Mouse (Mus musculus): ENCODE measurements around the gene Ninj1. TPM values are rescaled to one million over a fixed set of nuclear protein-coding genes. Genes with fewer than 3 reads are reported as not detected.
A peak's percentile ranks its signal among the peaks of the same experiment; 100 is the strongest.

The Ninj1 gene
- polyA plus RNA-seq, 1 experiment = 124 TPM

GRCm38 (mm10) chr13:49186798-49187287 lies 442 bp upstream of the Ninj1 start:
- H3K79me2 ChIP-seq (ENCODE audit: control insufficient read depth, insufficient read depth) = no peaks in the 10 kb centered on the region
- peak overlapping the region; percentile 36 for H3K4me3 ChIP-seq
- peak overlapping the region; percentile 80 for H3K4me2 ChIP-seq (ENCODE audit: low read depth)
- TF ChIP-seq TCF3 (IDR thresholded peaks at IDR 0.05; ENCODE audit: insufficient read length, low read depth) (no peak), MYOD1 (IDR thresholded peaks at IDR 0.05; ENCODE audit: control insufficient read depth in 1 of 3, insufficient read length in 2 of 3, low read depth in 2 of 3) (peak in 1 of 3 experiments; percentile 59), POLR2AphosphoS2 (IDR thresholded peaks at IDR 0.05; ENCODE audit: insufficient read length, low read depth) (peak; percentile 15), MYOG (IDR thresholded peaks at IDR 0.05; ENCODE audit: control insufficient read depth in 1 of 3, insufficient read depth in 1 of 3, insufficient read length in 2 of 3, low read depth in 2 of 3) (peak in 2 of 3 experiments; percentile 50 to 66)
- H3K36me3 ChIP-seq (ENCODE audit: control insufficient read depth, insufficient read depth) = no peaks in the 10 kb centered on the region
- no peaks in the 10 kb centered on the region for H3K27me3 ChIP-seq (ENCODE audit: control insufficient read depth, insufficient read depth, insufficient read length)
- H3ac ChIP-seq (ENCODE audit: control insufficient read depth, insufficient read length) = peak overlapping the region; percentile 56

GRCm38 (mm10) chr13:49188219-49188965 lies 1.1 kb downstream of the Ninj1 start:
- Histone ChIP-seq H3K27me3 (ENCODE audit: control insufficient read depth, insufficient read depth, insufficient read length) (no peaks in the 10 kb centered on the region), H3ac (ENCODE audit: control insufficient read depth, insufficient read length) (peak overlapping the region; percentile 56), H3K79me2 (ENCODE audit: control insufficient read depth, insufficient read depth) (no peaks in the 10 kb centered on the region), H3K4me3 (peak overlapping the region; percentile 36), H3K36me3 (ENCODE audit: control insufficient read depth, insufficient read depth) (no peaks in the 10 kb centered on the region), H3K4me2 (ENCODE audit: low read depth) (peak overlapping the region; percentile 77)
- no peak for TF ChIP-seq SRF (IDR thresholded peaks at IDR 0.05; ENCODE audit: control insufficient read depth, insufficient read length, low read depth)
- peak; percentile 3 for TF ChIP-seq POLR2AphosphoS2 (IDR thresholded peaks at IDR 0.05; ENCODE audit: insufficient read length, low read depth)
- no peak for TF ChIP-seq E2F4 (IDR thresholded peaks at IDR 0.05; ENCODE audit: insufficient read depth)
- TF ChIP-seq POLR2A (IDR thresholded peaks at IDR 0.05; ENCODE audit: insufficient read length, low read depth) = no peak
- no peak for TF ChIP-seq CEBPB (IDR thresholded peaks at IDR 0.05; ENCODE audit: insufficient read depth, poor library complexity, severe bottlenecking)
- peak in 2 of 3 experiments; percentile 70 to 77 for TF ChIP-seq MYOD1 (IDR thresholded peaks at IDR 0.05; ENCODE audit: control insufficient read depth in 1 of 3, insufficient read length in 2 of 3, low read depth in 2 of 3)
- TF ChIP-seq TCF3 (IDR thresholded peaks at IDR 0.05; ENCODE audit: insufficient read length, low read depth) = no peak
- no peak for TF ChIP-seq TCF12 (IDR thresholded peaks at IDR 0.05; ENCODE audit: insufficient read depth, poor library complexity, severe bottlenecking)
- TF ChIP-seq MYOG (IDR thresholded peaks at IDR 0.05; ENCODE audit: control insufficient read depth in 1 of 3, insufficient read depth in 1 of 3, insufficient read length in 2 of 3, low read depth in 2 of 3) = peak; percentile 16 to 77 (median 29)

GRCm38 (mm10) chr13:49188966-49189360 lies 1.7 kb downstream of the Ninj1 start:
- Histone ChIP-seq H3K4me2 (ENCODE audit: low read depth) (peak overlapping the region; percentile 77), H3K79me2 (ENCODE audit: control insufficient read depth, insufficient read depth) (no peaks in the 10 kb centered on the region), H3K36me3 (ENCODE audit: control insufficient read depth, insufficient read depth) (no peaks in the 10 kb centered on the region), H3K4me3 (peak overlapping the region; percentile 36), H3K27me3 (ENCODE audit: control insufficient read depth, insufficient read depth, insufficient read length) (no peaks in the 10 kb centered on the region), H3ac (ENCODE audit: control insufficient read depth, insufficient read length) (no peak overlapping the region)
- TF ChIP-seq SRF (IDR thresholded peaks at IDR 0.05; ENCODE audit: control insufficient read depth, insufficient read length, low read depth) (no peak), POLR2AphosphoS2 (IDR thresholded peaks at IDR 0.05; ENCODE audit: insufficient read length, low read depth) (no peak), POLR2A (IDR thresholded peaks at IDR 0.05; ENCODE audit: insufficient read length, low read depth) (no peak), TCF12 (IDR thresholded peaks at IDR 0.05; ENCODE audit: insufficient read depth, poor library complexity, severe bottlenecking) (no peak), MYOG (IDR thresholded peaks at IDR 0.05; ENCODE audit: control insufficient read depth in 1 of 3, insufficient read depth in 1 of 3, insufficient read length in 2 of 3, low read depth in 2 of 3) (no peak), MYOD1 (IDR thresholded peaks at IDR 0.05; ENCODE audit: control insufficient read depth in 1 of 3, insufficient read length in 2 of 3, low read depth in 2 of 3) (no peak), CEBPB (IDR thresholded peaks at IDR 0.05; ENCODE audit: insufficient read depth, poor library complexity, severe bottlenecking) (no peak), MAX (IDR thresholded peaks at IDR 0.05; ENCODE audit: low read depth) (no peak), USF1 (IDR thresholded peaks at IDR 0.05; ENCODE audit: low read depth) (no peak)

- Histone ChIP-seq H3K27me3 (ENCODE audit: control insufficient read depth, insufficient read depth, insufficient read length) (no peaks in the 10 kb centered on the region), H3K79me2 (ENCODE audit: control insufficient read depth, insufficient read depth) (no peaks in the 10 kb centered on the region), H3K4me3 (no peak overlapping the region), H3K36me3 (ENCODE audit: control insufficient read depth, insufficient read depth) (no peaks in the 10 kb centered on the region), H3ac (ENCODE audit: control insufficient read depth, insufficient read length) (no peak overlapping the region), H3K4me2 (ENCODE audit: low read depth) (peak overlapping the region; percentile 77)
- TF ChIP-seq POLR2A (IDR thresholded peaks at IDR 0.05; ENCODE audit: insufficient read length, low read depth) (no peak), CEBPB (IDR thresholded peaks at IDR 0.05; ENCODE audit: insufficient read depth, poor library complexity, severe bottlenecking) (no peak), MAX (IDR thresholded peaks at IDR 0.05; ENCODE audit: low read depth) (no peak), MYOD1 (IDR thresholded peaks at IDR 0.05; ENCODE audit: control insufficient read depth in 1 of 3, insufficient read length in 2 of 3, low read depth in 2 of 3) (peak in 1 of 3 experiments; percentile 67), POLR2AphosphoS2 (IDR thresholded peaks at IDR 0.05; ENCODE audit: insufficient read length, low read depth) (peak; percentile 12), MYOG (IDR thresholded peaks at IDR 0.05; ENCODE audit: control insufficient read depth in 1 of 3, insufficient read depth in 1 of 3, insufficient read length in 2 of 3, low read depth in 2 of 3) (peak in 1 of 3 experiments; percentile 50), REST (IDR thresholded peaks at IDR 0.05; ENCODE audit: insufficient read depth, insufficient read length) (no peak), SRF (IDR thresholded peaks at IDR 0.05; ENCODE audit: control insufficient read depth, insufficient read length, low read depth) (no peak), E2F4 (IDR thresholded peaks at IDR 0.05; ENCODE audit: insufficient read depth) (no peak)
Measured at GRCm38 (mm10) chr13:49189970-49190870, 2.9 kb downstream of the Ninj1 start.
